Mouse (Mus musculus) liver, adult 2 months (tissue): ENCODE results near the gene Tsga13.

Experiments used
- CTCF ChIP-seq: fragments of 200-500 bp; IDR thresholded peaks from 2 replicates; pipeline ENCODE4 v1.5.1; 2011; ENCODE audit warnings: low read depth, low read length, control low read depth
- POLR2A ChIP-seq: fragments of 200-500 bp; IDR thresholded peaks from 2 replicates; pipeline ENCODE4 v1.6.1; 2011; ENCODE audit warnings: low read length, control low read depth; ENCODE audit not compliant: insufficient read depth; ENCODE audit errors: extremely low read depth

GRCm38 (mm10) chr6:30849818-30850217 is 65.6 kb downstream of the Tsga13 start:
- no peak for TF ChIP-seq CTCF
- TF ChIP-seq POLR2A: no peak
